Mouse (Mus musculus) brain, embryonic 14.5 days (tissue): Measurements from ENCODE around the gene B3gnt2.

Experiments
- CTCF ChIP-seq: fragments of 200-500 bp; IDR thresholded peaks from 2 replicates; pipeline ENCODE4 v1.5.1; 2012; ENCODE audit warnings: inconsistent platforms, mild to moderate bottlenecking, moderate library complexity, borderline replicate concordance; ENCODE audit not compliant: insufficient read depth, insufficient read length; ENCODE audit errors: extremely low read depth
- POLR2A ChIP-seq: fragments of 200-500 bp; IDR thresholded peaks from 2 replicates; pipeline ENCODE4 v1.6.1; 2012; ENCODE audit warnings: mild to moderate bottlenecking, inconsistent platforms, borderline replicate concordance; ENCODE audit not compliant: poor library complexity, insufficient read depth, insufficient read length, severe bottlenecking; ENCODE audit errors: extremely low read depth

- TF ChIP-seq CTCF: no peak
- TF ChIP-seq POLR2A: no peak
Measured at GRCm38 (mm10) chr11:22774821-22775220, 85.9 kb downstream of the B3gnt2 start.
